Mouse (Mus musculus) kidney, adult 2 months (tissue): ENCODE measurements at regions not wholly inside any gene's neighbourhood (a gene's known extent, or its start where the extent isn't known, plus 50 kb on each side); places are given as distances from the start of the nearest gene placed in this dataset.

Experiments
- CTCF ChIP-seq: fragments of 200-500 bp; conservative IDR thresholded peaks from 2 replicates; pipeline ENCODE4 v1.5.1; 2011; ENCODE audit warnings: low read depth, mild to moderate bottlenecking, control low read depth, low read length, moderate library complexity, mixed read lengths; ENCODE audit not compliant: insufficient read depth, insufficient read length
- POLR2A ChIP-seq: fragments of 200-500 bp; IDR thresholded peaks from one replicate; pipeline ENCODE4 v1.6.1; 2011; ENCODE audit warnings: low read depth, low read length, control low read depth

DNA sequence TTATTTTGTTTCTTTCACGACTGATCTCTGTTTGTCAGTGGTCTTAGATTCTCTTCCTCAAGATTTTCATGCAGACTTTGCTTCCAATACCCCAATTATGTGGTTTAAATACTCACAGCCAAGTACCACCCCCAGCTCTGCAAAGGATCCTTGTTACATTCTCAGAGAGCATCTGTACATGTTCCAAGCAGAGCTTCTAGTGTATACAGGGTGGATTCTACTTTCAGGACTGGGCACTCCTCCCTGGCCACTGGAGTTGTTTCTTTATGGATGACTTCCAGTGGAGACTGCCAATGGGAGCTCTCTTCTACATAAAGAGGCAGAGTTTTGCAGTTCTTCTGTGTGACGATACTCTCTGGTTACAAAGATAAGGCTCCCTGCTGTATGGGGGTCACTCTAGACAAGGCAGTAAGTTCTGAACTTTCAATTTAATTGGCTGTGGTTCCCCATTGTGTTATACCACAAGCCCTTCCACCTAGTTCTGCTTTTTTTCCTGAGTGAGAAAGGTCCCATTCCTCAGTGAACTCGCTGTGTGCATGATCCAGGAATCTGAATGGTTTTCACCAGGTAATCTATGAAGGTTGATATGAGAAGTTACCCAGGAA lies 240.4 kb upstream of the Kcnj16 start:
- TF ChIP-seq CTCF (no peak), POLR2A (no peak)
